Mouse (Mus musculus): ENCODE data around the gene Lpcat2.

Gene Lpcat2

GRCm38 (mm10) chr8:92908448-92908847, 53.3 kb downstream of the Lpcat2 start:
- in situ Hi-C loops (cut with MseI, MboI), result no loop called here

- in situ Hi-C loops (cut with MseI, MboI), result no loop called here
These were observed 56.3 kb downstream of the Lpcat2 start for GRCm38 (mm10) chr8:92911477-92911876.

- in situ Hi-C loops (cut with MseI, MboI), result no loop called here
These were observed 58.3 kb downstream of the Lpcat2 start for GRCm38 (mm10) chr8:92913396-92913795.

GRCm38 (mm10) chr8:92916082-92916481, 60.9 kb downstream of the Lpcat2 start:
- in situ Hi-C loops (cut with MseI, MboI), result no loop called here

- in situ Hi-C loops (cut with MseI, MboI), result no loop called here
These were observed 66.6 kb downstream of the Lpcat2 start for GRCm38 (mm10) chr8:92921768-92922167.

- in situ Hi-C loops (cut with MseI, MboI), result no loop called here
These were observed 73.8 kb downstream of the Lpcat2 start for GRCm38 (mm10) chr8:92928986-92929385.

GRCm38 (mm10) chr8:92938056-92938455, 82.9 kb downstream of the Lpcat2 start:
- in situ Hi-C loops (cut with MseI, MboI), result no loop called here

GRCm38 (mm10) chr8:92949071-92949470, 93.9 kb downstream of the Lpcat2 start:
- in situ Hi-C loops (cut with MseI, MboI), result no loop called here

- in situ Hi-C loops (cut with MseI, MboI), result no loop called here
These were observed 95.7 kb downstream of the Lpcat2 start for GRCm38 (mm10) chr8:92950639-92951371.

- in situ Hi-C loops (cut with MseI, MboI), result no loop called here
These were observed 98.9 kb downstream of the Lpcat2 start for GRCm38 (mm10) chr8:92954044-92954443.

- in situ Hi-C loops (cut with MseI, MboI), result no loop called here
These were observed 104.6 kb downstream of the Lpcat2 start, which contains the start of gene Slc6a2 for GRCm38 (mm10) chr8:92959779-92960178. TSS of gene Slc6a2 (plus strand) at chr8:92960079.

- in situ Hi-C loops (cut with MseI, MboI), result no loop called here
These were observed 105.3 kb downstream of the Lpcat2 start for GRCm38 (mm10) chr8:92960451-92960911.

- in situ Hi-C loops (cut with MseI, MboI), result no loop called here
These were observed 105.9 kb downstream of the Lpcat2 start for GRCm38 (mm10) chr8:92961088-92961487.

GRCm38 (mm10) chr8:92964556-92964955, 109.4 kb downstream of the Lpcat2 start:
- in situ Hi-C loops (cut with MseI, MboI), result no loop called here

Data from mouse trophoblast stem cell (cell line).